ENCODE assay signal across 26 mouse cellular contexts in the genomic region with DNA sequence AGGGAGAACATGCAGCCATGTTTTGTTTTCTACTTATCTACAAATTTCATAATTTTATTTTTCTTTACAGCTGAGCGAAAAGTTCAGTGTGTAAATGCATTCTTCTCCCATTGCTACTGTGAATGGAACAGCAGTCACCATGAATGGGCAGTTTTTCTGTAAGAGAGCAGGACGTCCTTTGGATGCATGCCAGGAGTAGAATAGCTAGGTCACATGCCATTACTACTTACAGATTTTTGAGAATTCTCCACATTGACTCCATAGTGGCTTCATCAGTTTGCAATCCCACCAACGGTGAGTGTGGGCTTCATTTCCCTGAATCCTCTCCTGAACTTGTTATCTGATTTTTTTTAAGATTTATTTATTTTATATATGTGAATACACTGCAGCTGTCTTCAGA. TPM values are rescaled to one million over a fixed set of nuclear protein-coding genes. Genes with fewer than 3 reads are reported as not detected.
DNase-seq lines count a peak whose midpoint lies in the region; ATAC-seq and TF ChIP-seq lines count a peak whose summit lies in the region.
"Had no signal": no experiment of that assay in that cellular context is flagged by ENCODE, and none has a peak within 500 bp of the region (broad histone marks: within the 10 kb centered on the region; RNA-seq: fewer than 3 reads in every experiment).

No protein-coding gene starts in this region.

- TF ChIP-seq EP300 in lung, postnatal 0 days (IDR thresholded peaks at IDR 0.05), result no peak

- no peak for ATAC-seq in lung, postnatal 0 days
- no peak for ATAC-seq in hindbrain, embryonic 11.5 days (ENCODE audit: low FRiP score)
- ATAC-seq: forebrain, embryonic 13.5 days; forebrain, embryonic 15.5 days; forebrain, postnatal 0 days had no signal

- no peak overlapping the region for H3K9ac ChIP-seq in lung, postnatal 0 days (replicated peaks; ENCODE audit: low read depth)
- H3K9ac ChIP-seq in hindbrain, embryonic 11.5 days (ENCODE audit: low read depth, low read length), result no peak overlapping the region
- H3K9ac ChIP-seq: embryonic facial prominence, embryonic 12.5 days; forebrain, embryonic 13.5 days; forebrain, embryonic 15.5 days; forebrain, postnatal 0 days had no signal

- peak; percentile 21 for DNase-seq in lung, postnatal 0 days (ENCODE audit: low spot score)
- DNase-seq in lung, postnatal 25 days (ENCODE audit: low spot score), result no peak
- peak; percentile 25 for DNase-seq in MN1 (ENCODE audit: low spot score)
- DNase-seq in hindbrain, embryonic 11.5 days (ENCODE audit: low spot score), result no peak
- no peak for DNase-seq in spleen, postnatal 4 days (ENCODE audit: low spot score in 2 of 2)
- DNase-seq: adrenal gland, adult 2 months; adrenal gland, postnatal 10 days; adrenal gland, postnatal 25 days; B cell, adult 2 months; cerebellum, adult 11 months; cerebellum, adult 18-20 months; cerebellum, adult 8-10 months; cerebellum, adult 9-11 months; cerebellum, postnatal 14 days; cerebellum, postnatal 36 days; forebrain, postnatal 0 days had no signal

- no peaks in the 10 kb centered on the region for H3K36me3 ChIP-seq in lung, postnatal 0 days (ENCODE audit: insufficient read depth, low read length)
- no peaks in the 10 kb centered on the region for H3K36me3 ChIP-seq in hindbrain, embryonic 11.5 days (ENCODE audit: control insufficient read depth, insufficient read depth, low read length)
- H3K36me3 ChIP-seq: embryonic facial prominence, embryonic 10.5 days; embryonic facial prominence, embryonic 12.5 days; forebrain, embryonic 15.5 days; G1E had no signal

- no peak overlapping the region for H3K27ac ChIP-seq in lung, postnatal 0 days (ENCODE audit: low read length)
- no peak overlapping the region for H3K27ac ChIP-seq in hindbrain, embryonic 11.5 days (ENCODE audit: low read depth, low read length)
- H3K27ac ChIP-seq: embryonic facial prominence, embryonic 10.5 days; embryonic facial prominence, embryonic 12.5 days; forebrain, embryonic 13.5 days; forebrain, embryonic 15.5 days had no signal

- 55% methylated on average over 3 of the region's 3 CpGs for WGBS in lung, postnatal 0 days
- 82% methylated on average over 3 of the region's 3 CpGs for WGBS in hindbrain, embryonic 11.5 days

- H3K9me3 ChIP-seq in lung, postnatal 0 days (ENCODE audit: low read length), result no peaks in the 10 kb centered on the region
- H3K9me3 ChIP-seq in hindbrain, embryonic 11.5 days (ENCODE audit: control insufficient read depth, low read length), result no peaks in the 10 kb centered on the region
- H3K9me3 ChIP-seq: embryonic facial prominence, embryonic 10.5 days; embryonic facial prominence, embryonic 12.5 days; forebrain, embryonic 15.5 days had no signal

- H3K27me3 ChIP-seq in lung, postnatal 0 days (replicated peaks; ENCODE audit: insufficient read depth, low read length), result no peaks in the 10 kb centered on the region
- no peaks in the 10 kb centered on the region for H3K27me3 ChIP-seq in hindbrain, embryonic 11.5 days (ENCODE audit: control insufficient read depth, insufficient read depth, low read length)
- H3K27me3 ChIP-seq: embryonic facial prominence, embryonic 12.5 days; forebrain, embryonic 13.5 days; forebrain, embryonic 15.5 days had no signal

- TF ChIP-seq CTCF in lung, postnatal 0 days (IDR thresholded peaks at IDR 0.05), result no peak

- H3K4me2 ChIP-seq in lung, postnatal 0 days (replicated peaks; ENCODE audit: low read depth, low read length), result no peak overlapping the region
- no peak overlapping the region for H3K4me2 ChIP-seq in hindbrain, embryonic 11.5 days (replicated peaks; ENCODE audit: low read depth, low read length)
- H3K4me2 ChIP-seq: embryonic facial prominence, embryonic 12.5 days; forebrain, embryonic 13.5 days; forebrain, embryonic 15.5 days had no signal

- H3K4me3 ChIP-seq in lung, postnatal 0 days (ENCODE audit: low read depth, low read length), result no peak overlapping the region
- no peak overlapping the region for H3K4me3 ChIP-seq in hindbrain, embryonic 11.5 days (ENCODE audit: low read depth, low read length)
- H3K4me3 ChIP-seq: embryonic facial prominence, embryonic 10.5 days; embryonic facial prominence, embryonic 12.5 days; forebrain, embryonic 13.5 days; forebrain, embryonic 15.5 days had no signal

- no peaks in the 10 kb centered on the region for H3K4me1 ChIP-seq in lung, postnatal 0 days (ENCODE audit: insufficient read depth, low read depth, low read length)
- no peaks in the 10 kb centered on the region for H3K4me1 ChIP-seq in hindbrain, embryonic 11.5 days (replicated peaks; ENCODE audit: control insufficient read depth, insufficient read depth, low read length)
- H3K4me1 ChIP-seq: embryonic facial prominence, embryonic 10.5 days; embryonic facial prominence, embryonic 12.5 days; forebrain, embryonic 13.5 days; forebrain, embryonic 15.5 days had no signal

RNA-seq across cellular contexts. Expression of a gene that starts 19.9 kb away (rescaled TPM):
- polyA plus RNA-seq in lung, postnatal 0 days (2015; fragmentation: Nextera tagmentation; extraction: Ambion mirVana), result 53.4 and 63.8 TPM in 2 replicates
- polyA plus RNA-seq in hindbrain, embryonic 11.5 days (2014; fragmentation: Nextera tagmentation; extraction: Ambion mirVana), result 1.1 and 3.1 TPM in 2 replicates
- polyA plus RNA-seq: CD4-positive, CD25-positive, alpha-beta regulatory T cell, adult 4 months; G1E had no signal

RNA-seq across cellular contexts. Expression of a gene that starts 54.5 kb away (rescaled TPM):
- not detected in 2 replicates for polyA plus RNA-seq in lung, postnatal 0 days (2015; fragmentation: Nextera tagmentation; extraction: Ambion mirVana)
- polyA plus RNA-seq in hindbrain, embryonic 11.5 days (2014; fragmentation: Nextera tagmentation; extraction: Ambion mirVana), result not detected in 2 replicates
- polyA plus RNA-seq: adrenal gland, adult 2 months; brain, embryonic 14.5 days; CD4-positive, CD25-positive, alpha-beta regulatory T cell, adult 4 months; cortical plate, adult 2 months; embryonic facial prominence, embryonic 10.5 days; embryonic facial prominence, embryonic 12.5 days; embryonic facial prominence, embryonic 14.5 days; forebrain, embryonic 11.5 days; forebrain, embryonic 13.5 days; forebrain, embryonic 15.5 days; forebrain, postnatal 0 days; G1E had no signal

Comparison
In these comparisons a context has a peak if more than half of its experiments do, and no peak if none do; other contexts are left out.
1. DNase-seq: peak in lung, postnatal 0 days (single experiment) and MN1 (single experiment); none in lung, postnatal 25 days (single experiment), hindbrain, embryonic 11.5 days (single experiment) and spleen, postnatal 4 days (0 of 2).
2. RNA of a gene that starts 19.9 kb away (polyA plus RNA-seq): 53.4 to 63.8 TPM in lung, postnatal 0 days; 1.1 to 3.1 TPM in hindbrain, embryonic 11.5 days; every median in the first group is over 10 times any median in the second.